Mouse (Mus musculus) C2C12 (cell line): ENCODE measurements at regions not wholly inside any gene's neighbourhood (a gene's known extent, or its start where the extent isn't known, plus 50 kb on each side); places are given as distances from the start of the nearest gene placed in this dataset.
"Not testable (repeated sequence)": the region's sequence is repeated elsewhere in the genome, so short reads cannot be mapped to it uniquely, and the experiment has no call there.

Source experiments
- H3K27me3 ChIP-seq: one replicate; pipeline ENCODE4 v1.6.1; 2011; ENCODE audit not compliant: control insufficient read depth, insufficient read depth, insufficient read length
- H3K36me3 ChIP-seq: one replicate; pipeline ENCODE4 v1.6.1; 2011; ENCODE audit not compliant: control insufficient read depth, insufficient read depth
- H3K4me3 ChIP-seq: one replicate; pipeline ENCODE4 v1.5.1; 2011; ENCODE audit warnings: mild to moderate bottlenecking, control low read depth; ENCODE audit not compliant: poor library complexity, insufficient read depth, severe bottlenecking
- H3K79me2 ChIP-seq: one replicate; pipeline ENCODE4 v1.6.1; 2011; ENCODE audit not compliant: control insufficient read depth, insufficient read depth
- H3K79me3 ChIP-seq: one replicate; pipeline ENCODE4 v1.6.1; 2011; ENCODE audit warnings: low read depth, control low read depth
- H3ac ChIP-seq: one replicate; pipeline ENCODE3; 2011; ENCODE audit warnings: low read depth; ENCODE audit not compliant: control insufficient read depth, insufficient read length
- CEBPB ChIP-seq: IDR thresholded peaks from one replicate; pipeline ENCODE4 v1.6.1; 2011; ENCODE audit warnings: low read depth, mild to moderate bottlenecking, control low read depth, moderate library complexity
- CTCF ChIP-seq: IDR thresholded peaks from one replicate; pipeline ENCODE4 v1.5.1; 2011; ENCODE audit not compliant: control insufficient read depth, insufficient read depth, insufficient read length
- FOSL1 ChIP-seq: IDR thresholded peaks from one replicate; pipeline ENCODE4 v1.8.0; 2011; ENCODE audit warnings: mild to moderate bottlenecking, low read length; ENCODE audit not compliant: poor library complexity, insufficient read depth, severe bottlenecking
- MAX ChIP-seq: IDR thresholded peaks from one replicate; pipeline ENCODE4 v1.6.1; 2011; ENCODE audit warnings: mild to moderate bottlenecking, control low read depth
- MYOD1 ChIP-seq: IDR thresholded peaks from one replicate; pipeline ENCODE4 v1.6.1; 2011; ENCODE audit warnings: low read depth; ENCODE audit not compliant: control insufficient read depth, insufficient read length
- MYOG ChIP-seq: IDR thresholded peaks from one replicate; pipeline ENCODE4 v1.6.1; 2011; ENCODE audit not compliant: control insufficient read depth, insufficient read length; ENCODE audit errors: extremely low read depth
- USF1 ChIP-seq: IDR thresholded peaks from one replicate; pipeline ENCODE4 v1.6.1; 2011; ENCODE audit warnings: low read depth, mild to moderate bottlenecking, control low read depth, moderate library complexity

DNA sequence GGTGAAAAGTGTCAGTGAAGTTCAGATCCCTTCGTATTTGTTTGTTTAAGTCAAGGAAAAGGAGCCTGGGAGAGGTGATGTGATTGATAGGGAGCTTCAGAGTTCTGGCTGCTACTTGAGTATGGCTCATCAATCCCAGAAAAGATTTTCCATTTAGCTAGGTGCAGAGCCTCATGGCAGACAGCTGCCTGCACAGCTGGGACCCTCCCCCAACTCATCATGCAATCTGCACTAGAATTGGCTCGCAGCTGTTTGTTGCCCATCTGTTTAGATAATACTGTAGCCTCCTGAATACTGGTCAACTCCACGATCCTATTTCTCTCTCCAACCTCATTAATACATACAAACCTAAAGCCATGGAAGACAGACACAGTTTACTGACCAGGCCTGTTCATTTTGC is 354.4 kb downstream of the Edem1 start:
- TF ChIP-seq CEBPB (no peak), FOSL1 (no peak), CTCF (no peak), MYOD1 (no peak), MAX (no peak), USF1 (no peak), MYOG (no peak)
- no peaks in the 10 kb centered on the region for H3K27me3 ChIP-seq
- H3K79me3 ChIP-seq: no peaks in the 10 kb centered on the region
- H3K36me3 ChIP-seq: no peaks in the 10 kb centered on the region
- H3K4me3 ChIP-seq: no peak overlapping the region
- H3K79me2 ChIP-seq: no peaks in the 10 kb centered on the region
- no peak overlapping the region for H3ac ChIP-seq

DNA sequence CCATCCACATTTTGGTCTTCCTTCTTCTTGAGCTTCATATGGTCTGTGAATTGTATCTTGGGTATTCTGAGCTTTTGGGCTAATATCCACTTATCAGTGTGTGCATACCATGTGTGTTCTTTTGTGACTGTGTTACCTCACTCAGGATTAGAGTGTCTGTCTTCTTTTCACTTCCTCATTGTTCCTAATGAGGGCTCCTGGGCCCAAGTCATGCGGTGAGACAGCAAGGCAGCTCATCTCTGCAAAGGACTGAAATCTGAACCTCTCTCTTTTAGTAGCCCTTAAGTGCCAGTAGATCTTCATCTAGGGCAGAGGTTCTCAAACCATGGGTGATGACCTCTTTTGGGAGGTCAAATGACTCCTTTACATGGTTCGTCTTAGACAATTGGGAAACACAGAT is 364.6 kb downstream of the Edem1 start:
- H3K79me3 ChIP-seq: not testable (repeated sequence)

DNA sequence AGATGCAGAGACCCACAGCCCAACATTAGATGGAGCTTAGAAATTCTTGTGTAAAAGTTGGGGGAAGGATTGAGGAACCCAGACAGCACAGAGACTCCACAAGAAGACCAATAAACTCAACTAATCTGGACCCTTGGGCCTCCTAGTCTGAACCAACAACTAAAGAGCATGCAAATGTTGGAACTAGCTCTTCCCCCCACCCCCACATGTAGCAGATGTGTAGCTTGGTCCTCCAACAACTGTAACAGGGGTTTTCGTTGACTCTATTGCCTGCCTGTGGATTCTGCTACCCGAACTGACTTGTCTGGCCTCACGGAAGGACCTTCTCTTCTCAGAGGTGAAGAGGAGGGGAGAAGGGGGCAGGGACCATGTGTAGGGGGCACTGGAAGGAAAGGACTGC is 365.2 kb downstream of the Edem1 start:
- Histone ChIP-seq H3K79me3 (no peaks in the 10 kb centered on the region), H3K79me2 (no peaks in the 10 kb centered on the region), H3ac (no peak overlapping the region), H3K36me3 (no peaks in the 10 kb centered on the region), H3K4me3 (no peak overlapping the region), H3K27me3 (no peaks in the 10 kb centered on the region)
- no peak for TF ChIP-seq CTCF
- no peak for TF ChIP-seq CEBPB
- no peak for TF ChIP-seq MAX
- no peak for TF ChIP-seq USF1
- TF ChIP-seq MYOD1: no peak
- no peak for TF ChIP-seq FOSL1
- no peak for TF ChIP-seq MYOG

More for the DNA sequence above, 364.6 kb downstream of the Edem1 start:
- H3ac ChIP-seq, H3K4me3 ChIP-seq, H3K27me3 ChIP-seq, H3K79me2 ChIP-seq, H3K36me3 ChIP-seq: not testable (repeated sequence)

DNA sequence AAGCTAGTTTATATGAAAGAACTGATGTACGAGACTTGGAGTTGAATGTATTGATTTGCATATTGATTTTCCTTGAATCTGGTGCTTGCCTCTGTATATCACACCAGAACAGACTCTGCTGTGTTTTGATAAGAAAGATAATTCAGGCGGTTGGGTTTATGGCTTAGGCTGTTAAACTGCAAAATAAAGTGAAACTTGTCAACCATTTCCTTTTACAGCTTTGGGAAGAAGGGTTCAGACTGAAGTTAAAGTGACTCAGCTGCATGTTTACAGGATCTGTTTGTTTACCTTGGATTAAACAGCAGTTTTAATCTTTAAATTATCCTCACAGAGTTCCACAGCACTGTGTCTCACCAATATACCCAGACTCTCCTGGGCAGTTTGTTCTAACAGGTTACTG is 381.3 kb downstream of the Edem1 start:
- no peaks in the 10 kb centered on the region for H3K27me3 ChIP-seq
- no peaks in the 10 kb centered on the region for H3K36me3 ChIP-seq
- no peak overlapping the region for H3ac ChIP-seq
- H3K4me3 ChIP-seq: no peak overlapping the region
- no peaks in the 10 kb centered on the region for H3K79me2 ChIP-seq
- TF ChIP-seq MAX: no peak
- no peak for TF ChIP-seq USF1
- TF ChIP-seq FOSL1: no peak
- no peak for TF ChIP-seq CEBPB
- no peak for TF ChIP-seq CTCF
- no peak for TF ChIP-seq MYOD1
- no peak for TF ChIP-seq MYOG
- H3K79me3 ChIP-seq: no peaks in the 10 kb centered on the region

DNA sequence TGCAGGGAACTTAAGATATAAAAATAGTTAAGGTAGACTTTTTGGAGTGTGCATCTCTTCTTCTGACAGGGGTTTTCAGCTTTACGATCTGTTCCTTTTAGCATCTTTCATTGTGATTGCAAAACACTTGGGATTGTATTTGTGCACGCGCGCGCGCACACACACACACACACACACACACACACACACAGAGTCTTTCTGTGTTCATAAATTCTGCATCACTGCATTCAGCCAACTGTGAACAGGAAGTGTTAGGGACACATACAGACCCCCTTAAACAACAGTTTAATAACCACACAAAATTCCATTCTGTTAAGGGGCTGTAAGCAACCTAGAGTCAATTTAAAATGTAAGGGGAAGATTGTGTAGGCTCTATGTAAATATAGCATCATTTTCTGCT is 401.9 kb downstream of the Edem1 start:
- Histone ChIP-seq H3ac (no peak overlapping the region), H3K4me3 (no peak overlapping the region), H3K27me3 (no peaks in the 10 kb centered on the region), H3K36me3 (no peaks in the 10 kb centered on the region), H3K79me3 (no peaks in the 10 kb centered on the region), H3K79me2 (no peaks in the 10 kb centered on the region)
- TF ChIP-seq USF1 (no peak), MYOD1 (no peak), CEBPB (no peak), MAX (no peak), FOSL1 (no peak), MYOG (no peak), CTCF (no peak)

GRCm38 (mm10) chr6:109233426-109233825 is 405.0 kb downstream of the Edem1 start:
- TF ChIP-seq MYOD1 (no peak), USF1 (no peak), FOSL1 (no peak)
- Histone ChIP-seq H3ac (no peak overlapping the region), H3K79me3 (no peaks in the 10 kb centered on the region), H3K79me2 (no peaks in the 10 kb centered on the region), H3K36me3 (no peaks in the 10 kb centered on the region), H3K27me3 (no peaks in the 10 kb centered on the region), H3K4me3 (no peak overlapping the region)
